Mouse (Mus musculus): ENCODE results near the gene Pdgfd.

DNA sequence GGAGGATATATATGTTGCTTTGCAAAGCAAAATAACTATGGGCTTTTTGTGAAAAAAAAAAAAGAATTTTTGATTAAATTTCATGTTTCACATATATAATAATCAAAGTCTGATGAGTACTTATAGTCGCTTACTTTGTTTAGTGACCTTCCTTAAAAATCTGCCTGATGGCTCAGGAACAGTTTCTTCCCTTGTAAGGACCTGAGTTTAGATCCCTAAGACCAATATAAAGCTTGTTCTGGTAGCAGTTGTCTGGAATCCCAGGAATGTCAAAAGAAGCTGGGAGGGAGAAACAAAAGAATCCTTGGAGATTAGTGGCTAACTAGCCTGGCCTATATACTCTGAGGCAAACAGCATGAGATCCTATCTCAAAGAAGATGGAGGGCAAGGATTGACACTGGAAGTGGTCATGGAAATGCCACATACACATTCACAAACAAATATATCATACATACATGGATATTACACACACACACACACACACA lies 101.5 kb downstream of the Pdgfd start, which contains the start of gene Ddi1:
- TF ChIP-seq CTCF (IDR thresholded peaks at IDR 0.05; ENCODE audit: low read depth, low read length) (no peak), POLR2A (IDR thresholded peaks at IDR 0.05; ENCODE audit: borderline replicate concordance, low read depth, low read length) (no peak)
